Mouse (Mus musculus) lung, embryonic 15.5 days (tissue): ENCODE measurements around the gene Itga10. TPM values are rescaled to one million over a fixed set of nuclear protein-coding genes. Genes with fewer than 3 reads are reported as not detected.
A peak's percentile ranks its signal among the peaks of the same experiment; 100 is the strongest.

Experiments
- ATAC-seq: fragments of 200-750 bp; cut with Nextera tagmentation; 2 replicates; pipeline ENCODE4 v1.8.0; 2017; ENCODE audit warnings: moderate number of reproducible peaks, borderline replicate concordance; ENCODE audit not compliant: low FRiP score, low TSS enrichment; ENCODE audit errors: extremely low read depth
- H3K27ac ChIP-seq: fragments of 300-500 bp; sonication (generic); 2 replicates; pipeline ENCODE4 v1.5.1; 2015; ENCODE audit warnings: moderate library complexity, mild to moderate bottlenecking, inconsistent platforms
- H3K27me3 ChIP-seq: fragments of 300-500 bp; sonication (generic); 2 replicates; pipeline ENCODE4 v1.6.1; 2015; ENCODE audit warnings: inconsistent platforms
- H3K36me3 ChIP-seq: fragments of 300-500 bp; sonication (generic); 2 replicates; pipeline ENCODE4 v1.6.1; 2015; ENCODE audit warnings: inconsistent platforms
- H3K4me1 ChIP-seq: fragments of 300-500 bp; sonication (generic); 2 replicates; pipeline ENCODE4 v1.6.1; 2015; ENCODE audit warnings: inconsistent platforms
- H3K4me2 ChIP-seq: fragments of 300-500 bp; sonication (generic); 2 replicates; pipeline ENCODE4 v1.6.1; 2015; ENCODE audit warnings: inconsistent platforms, mild to moderate bottlenecking, moderate library complexity
- H3K4me3 ChIP-seq: fragments of 300-500 bp; sonication (generic); 2 replicates; pipeline ENCODE4 v1.5.1; 2015; ENCODE audit warnings: mild to moderate bottlenecking, inconsistent platforms
- H3K9ac ChIP-seq: fragments of 300-500 bp; sonication (generic); 2 replicates; pipeline ENCODE4 v1.6.1; 2015; ENCODE audit warnings: inconsistent platforms
- H3K9me3 ChIP-seq: fragments of 300-500 bp; sonication (generic); 2 replicates; pipeline ENCODE4 v1.6.1; 2016; ENCODE audit warnings: inconsistent platforms
- WGBS: fragments of 180-500 bp; shearing (Covaris S2); methylation state at CpG from one replicate; pipeline ENCODE4 v1.1.7; 2015; 5-methylcytosine and 5-hydroxymethylcytosine counted together
- polyA plus RNA-seq: library from polyadenylated mRNA; unstranded; fragments of >200 nt; fragmentation: Nextera tagmentation; extraction: Ambion mirVana; gene quantifications from 2 replicates; pipeline ENCODE4 v1.2.1, GENCODE M21; 2015

Gene Itga10
- polyA plus RNA-seq, 1 experiment from 2014 or later: 1.00 TPM

- Histone ChIP-seq H3K4me1 (peaks cover 10% of the 10 kb centered on the region; the same call in 1 of the 2 replicates), H3K27me3 (peaks cover 8% of the 10 kb centered on the region), H3K4me3 (no peak overlapping the region), H3K9me3 (no peaks in the 10 kb centered on the region), H3K9ac (no peak overlapping the region), H3K4me2 (no peak overlapping the region), H3K27ac (no peak overlapping the region), H3K36me3 (peaks cover 47% of the 10 kb centered on the region)
- WGBS: 60% methylated on average over 11 of the region's 11 CpGs
- ATAC-seq: no peak
These were observed 59.4 kb downstream of the Itga10 start for GRCm38 (mm10) chr3:96704778-96705177.

DNA sequence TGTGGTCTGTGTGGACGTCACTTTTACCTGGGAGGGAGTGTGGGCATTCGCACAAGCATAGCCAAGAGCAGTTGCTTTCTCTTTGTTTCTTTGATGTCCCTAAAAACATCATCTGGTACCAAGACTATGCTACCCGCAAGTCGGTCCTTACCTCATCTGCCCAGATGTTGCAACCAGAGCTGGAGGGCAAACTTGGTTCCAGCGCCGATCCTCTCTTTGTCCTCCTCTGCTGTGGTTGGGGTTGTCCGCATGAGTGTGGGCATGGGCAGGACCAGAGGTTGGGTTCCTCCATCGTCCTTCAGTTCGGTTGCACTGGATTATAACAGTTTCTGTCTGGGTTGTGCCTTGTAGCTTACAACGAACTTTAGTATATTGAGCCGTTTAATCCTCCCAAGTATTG lies 60.8 kb downstream of the Itga10 start:
- ATAC-seq: no peak
- Histone ChIP-seq H3K27me3 (peaks cover 8% of the 10 kb centered on the region), H3K36me3 (peaks cover 49% of the 10 kb centered on the region)

DNA sequence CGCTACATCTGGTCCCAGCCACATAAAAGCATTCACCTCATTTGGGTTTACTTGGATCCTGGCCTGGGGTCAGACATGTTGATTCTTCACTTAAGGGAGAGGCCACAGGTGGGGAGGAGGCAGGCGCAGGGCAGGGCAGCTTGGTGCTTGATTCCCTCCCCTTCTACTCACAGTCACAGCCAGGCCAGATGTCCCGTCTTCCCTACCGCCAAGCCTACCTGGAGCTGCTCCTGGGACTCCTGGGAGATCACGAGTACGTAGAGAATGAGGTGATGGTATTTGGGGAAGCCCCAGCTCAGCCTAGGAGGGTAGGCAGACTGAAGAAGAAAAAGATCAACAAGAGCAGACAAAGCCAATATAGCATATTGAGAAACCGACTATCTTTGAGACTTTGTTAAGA lies 61.6 kb downstream of the Itga10 start:
- no peak for ATAC-seq
- peaks cover 49% of the 10 kb centered on the region for H3K36me3 ChIP-seq
- H3K9me3 ChIP-seq: no peaks in the 10 kb centered on the region
- no peak overlapping the region for H3K4me2 ChIP-seq
- peaks cover 10% of the 10 kb centered on the region; the same call in 1 of the 2 replicates for H3K4me1 ChIP-seq
- no peak overlapping the region for H3K9ac ChIP-seq
- H3K4me3 ChIP-seq: no peak overlapping the region
- 55% methylated on average over 7 of the region's 7 CpGs for WGBS
- H3K27me3 ChIP-seq: peaks cover 8% of the 10 kb centered on the region
- H3K27ac ChIP-seq: no peak overlapping the region

More for the DNA sequence above, 60.8 kb downstream of the Itga10 start:
- Histone ChIP-seq H3K27ac (no peak overlapping the region), H3K4me3 (no peak overlapping the region), H3K4me2 (no peak overlapping the region), H3K9ac (no peak overlapping the region), H3K9me3 (no peaks in the 10 kb centered on the region), H3K4me1 (peaks cover 10% of the 10 kb centered on the region; the same call in 1 of the 2 replicates)
- WGBS: 90% methylated on average over 11 of the region's 11 CpGs

DNA sequence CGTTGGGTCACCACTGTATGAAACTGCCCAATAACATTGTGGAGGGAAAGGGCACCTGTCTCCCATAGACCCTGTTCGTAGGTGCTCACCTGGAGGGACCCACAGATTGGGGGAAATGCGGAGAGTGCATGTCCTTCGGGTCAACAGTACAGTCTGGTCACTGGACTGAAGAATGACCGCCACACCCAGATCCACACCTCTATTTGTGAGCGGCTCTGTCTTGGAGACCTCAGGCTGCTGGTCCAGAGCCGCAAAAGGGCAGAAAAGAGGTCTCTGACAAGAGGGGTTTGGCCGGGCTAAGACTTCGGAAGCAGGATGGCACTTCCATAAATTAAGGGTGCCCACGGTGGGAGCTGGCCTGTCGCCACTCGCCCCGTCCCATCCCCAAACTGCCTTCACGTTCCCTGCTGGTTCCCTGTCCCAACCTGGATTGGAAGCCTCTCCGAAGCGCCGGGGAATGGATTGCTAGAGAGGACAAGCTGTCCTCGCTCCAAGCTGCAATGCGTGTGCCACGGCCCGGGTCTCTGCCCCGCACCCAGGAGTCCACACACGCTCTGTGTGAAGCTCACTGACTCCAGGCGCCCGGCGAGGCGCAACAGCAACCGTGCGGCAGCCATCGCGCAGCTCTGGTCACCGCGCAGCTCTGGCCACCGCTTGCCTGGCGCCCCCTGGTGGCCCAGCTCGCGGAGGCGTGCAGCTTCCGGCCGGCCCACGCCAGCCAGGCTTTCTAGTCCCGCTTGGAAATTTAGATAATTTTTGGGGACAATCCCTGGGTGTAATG lies 62.7 kb downstream of the Itga10 start, which contains the start of gene Nudt17:
Nudt17 (minus strand) TSS at position 660 of the 781 bp plus-strand sequence.
- WGBS: 4% methylated on average over 42 of the region's 42 CpGs
- H3K4me1 ChIP-seq: peaks cover 10% of the 10 kb centered on the region; the same call in 1 of the 2 replicates
- peak within 1 kb of the TSS; percentile 48 for H3K4me3 ChIP-seq
- no peak within 1 kb of the TSS for H3K27ac ChIP-seq
- peak; percentile 88 for ATAC-seq
- peak within 1 kb of the TSS; percentile 97 for H3K4me2 ChIP-seq
- H3K36me3 ChIP-seq: peaks cover 51% of the 10 kb centered on the region
- H3K9me3 ChIP-seq: no peaks in the 10 kb centered on the region
- peaks cover 8% of the 10 kb centered on the region for H3K27me3 ChIP-seq
- H3K9ac ChIP-seq: peak within 1 kb of the TSS; percentile 68

- ATAC-seq: no peak
- Histone ChIP-seq H3K9ac (no peak overlapping the region), H3K4me3 (no peak overlapping the region), H3K36me3 (peaks cover 51% of the 10 kb centered on the region), H3K9me3 (no peaks in the 10 kb centered on the region), H3K4me2 (no peak overlapping the region), H3K4me1 (peaks cover 10% of the 10 kb centered on the region; the same call in 1 of the 2 replicates), H3K27me3 (peaks cover 8% of the 10 kb centered on the region), H3K27ac (no peak overlapping the region)
- WGBS: 59% methylated on average over 2 of the region's 2 CpGs
These were observed 63.3 kb downstream of the Itga10 start for GRCm38 (mm10) chr3:96708684-96709064.

Other genes starting within 250 kb of the Itga10 start
- 0.14 TPM in 1 of 2 replicates, not detected in the other for gene BC107364, start 193.3 kb upstream of the Itga10 start, polyA plus RNA-seq
- gene Hfe2, start 120.4 kb upstream of the Itga10 start, polyA plus RNA-seq: 0.55 and 0.57 TPM in 2 replicates
- gene Txnip, start 87.6 kb upstream of the Itga10 start, polyA plus RNA-seq: 129 and 141 TPM in 2 replicates
- 1.1 and 1.3 TPM in 2 replicates for gene Gm16253, start 68.6 kb upstream of the Itga10 start, polyA plus RNA-seq
- gene Polr3gl, start 51.4 kb upstream of the Itga10 start, polyA plus RNA-seq: 38.3 and 39.8 TPM in 2 replicates
- 1.8 and 2.2 TPM in 2 replicates for gene Ankrd34a, start 48.9 kb upstream of the Itga10 start, polyA plus RNA-seq
- gene Lix1l, start 44.4 kb upstream of the Itga10 start, polyA plus RNA-seq: 6.9 and 7.9 TPM in 2 replicates
- 127 and 128 TPM in 2 replicates for gene Rbm8a, start 15.7 kb upstream of the Itga10 start, polyA plus RNA-seq
- 56.2 and 58.3 TPM in 2 replicates for gene Pex11b, start 10.2 kb upstream of the Itga10 start, polyA plus RNA-seq
- 0.14 TPM in 1 of 2 replicates, not detected in the other for gene Gm42957, start 10.1 kb upstream of the Itga10 start, polyA plus RNA-seq
- 0.24 and 0.52 TPM in 2 replicates for gene Ankrd35, start 24.5 kb downstream of the Itga10 start, polyA plus RNA-seq
- 49.0 and 52.1 TPM in 2 replicates for gene Pias3, start 50.8 kb downstream of the Itga10 start, polyA plus RNA-seq
- 7.7 and 8.5 TPM in 2 replicates for gene Nudt17, start 63.0 kb downstream of the Itga10 start, polyA plus RNA-seq
- gene Polr3c, start 82.0 kb downstream of the Itga10 start, polyA plus RNA-seq: 34.9 and 38.2 TPM in 2 replicates
- 50.7 and 52.3 TPM in 2 replicates for gene Rnf115, start 82.1 kb downstream of the Itga10 start, polyA plus RNA-seq
- gene Pdzk1, start 183.7 kb downstream of the Itga10 start, polyA plus RNA-seq: 0.14 and 0.42 TPM in 2 replicates
- gene Cd160, start 183.8 kb downstream of the Itga10 start, polyA plus RNA-seq: 0.15 and 1.6 TPM in 2 replicates